Mouse (Mus musculus): ENCODE data around the gene Adra2c. TPM values are rescaled to one million over a fixed set of nuclear protein-coding genes. Genes with fewer than 3 reads are reported as not detected.

Adra2c gene
- total RNA-seq (2021), result under 1 TPM; 0.14 to 0.18 TPM
- long read RNA-seq, experiment 1, partial matches to known transcripts, result 0 of 1 reads
- long read RNA-seq, experiment 1, other reads (novel, unspliced or antisense), result 0 of 1 reads
- long read RNA-seq, experiment 2, partial matches to known transcripts, result 0 of 2 reads
- long read RNA-seq, experiment 2, other reads (novel, unspliced or antisense), result 0 of 2 reads

DNA sequence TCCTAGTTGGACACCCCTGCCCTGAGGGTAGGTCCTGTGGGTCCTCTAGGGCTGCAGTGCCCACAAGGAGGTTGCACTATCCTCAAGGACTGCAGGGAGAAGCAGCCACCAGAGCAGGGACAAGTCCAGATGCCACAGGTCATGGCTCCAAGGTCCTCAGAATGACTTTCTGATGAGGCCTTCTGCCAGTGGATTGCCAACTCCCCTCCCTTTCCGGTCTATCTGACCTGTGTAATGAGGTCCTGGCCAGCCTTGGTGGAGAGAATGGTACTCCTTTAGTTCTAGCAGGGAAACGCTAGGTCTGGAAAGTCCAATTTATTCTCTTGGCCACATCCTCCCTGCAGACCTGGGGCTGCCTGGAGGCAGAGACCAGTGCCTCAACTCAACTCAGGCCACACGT, at the start of gene Adra2c:
TSS of gene Adra2c (plus strand) at position 301 of the 400 bp plus-strand sequence.
- no peak for DNase-seq

DNA sequence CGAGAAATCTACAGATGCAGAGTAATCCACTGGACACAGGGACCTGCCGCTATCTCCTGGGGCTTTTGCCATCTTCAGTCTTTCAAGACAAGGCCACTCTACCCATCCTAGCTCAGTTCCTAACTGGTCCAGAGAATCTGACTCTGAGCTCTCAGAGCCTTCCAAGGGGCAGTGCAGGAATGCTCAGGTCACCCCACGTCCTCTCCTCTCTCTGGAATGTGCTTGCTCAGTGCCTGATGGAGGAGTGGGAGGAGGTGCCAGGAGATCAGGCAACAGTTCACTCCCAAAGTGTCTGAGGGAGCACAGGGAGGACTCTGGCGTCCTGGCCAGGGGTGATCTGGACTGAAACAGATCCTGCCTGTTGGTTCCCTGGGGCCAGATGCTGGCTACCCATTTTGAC, 45.0 kb upstream of the Adra2c start:
- DNase-seq, result no peak

DNA sequence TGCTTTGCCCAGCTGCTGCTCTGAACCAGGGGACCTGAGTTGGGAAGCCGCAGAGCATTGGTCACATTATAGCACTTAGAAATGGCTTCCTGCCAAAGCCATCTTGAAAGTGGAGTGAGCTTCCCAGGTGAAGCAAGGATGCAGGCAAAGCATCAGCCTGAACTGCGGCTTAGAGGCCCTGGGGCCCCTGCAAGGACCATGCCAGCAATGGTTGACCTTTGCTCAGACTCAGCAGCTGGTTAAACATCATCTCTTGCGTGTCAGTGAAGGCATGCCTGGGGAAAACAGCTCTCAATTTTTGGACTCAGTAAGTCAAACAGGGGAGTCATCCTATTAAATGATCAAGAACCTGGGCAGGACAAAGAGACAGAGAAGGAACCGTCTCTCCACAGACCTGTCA, 40.4 kb upstream of the Adra2c start:
- no peak for DNase-seq

DNA sequence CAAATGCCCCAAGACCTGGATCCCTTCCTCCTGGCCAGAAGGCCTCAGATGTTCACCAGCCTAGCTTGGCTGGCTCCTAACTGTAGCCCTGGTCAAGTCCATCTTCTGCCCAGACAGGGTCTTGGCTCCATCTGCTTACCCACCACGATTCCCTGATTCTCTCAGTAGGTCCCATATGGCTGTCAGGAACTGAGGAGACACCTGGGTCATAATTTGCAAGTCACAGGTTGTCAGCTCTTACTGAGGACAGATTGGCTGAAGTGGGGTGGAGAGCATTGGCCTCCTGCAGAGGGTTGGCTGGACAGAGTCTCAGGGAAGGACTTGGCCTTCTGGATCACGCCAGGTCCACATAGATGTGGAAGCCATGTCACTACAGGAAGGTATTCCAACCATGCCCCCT, 39.5 kb upstream of the Adra2c start:
- no peak for DNase-seq

DNA sequence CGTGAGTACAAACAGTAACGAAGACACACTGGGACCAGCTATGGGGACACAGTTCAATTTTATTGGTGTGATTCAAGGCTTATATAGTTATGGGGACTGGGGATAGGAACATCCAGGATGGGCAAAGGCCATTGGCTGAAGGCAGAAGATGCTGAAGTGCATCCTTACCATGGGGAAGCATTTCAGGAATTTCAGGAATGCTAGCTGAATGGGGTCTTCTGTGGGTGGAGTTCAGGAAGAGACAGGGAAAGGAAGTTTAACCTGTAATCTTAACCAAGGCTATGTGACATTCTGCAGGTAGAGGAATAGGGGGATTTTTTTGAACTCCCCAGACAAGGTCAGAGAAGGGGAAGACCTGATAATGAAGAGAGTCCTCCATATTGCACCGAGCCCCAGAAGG, 36.6 kb upstream of the Adra2c start:
- no peak for DNase-seq

DNA sequence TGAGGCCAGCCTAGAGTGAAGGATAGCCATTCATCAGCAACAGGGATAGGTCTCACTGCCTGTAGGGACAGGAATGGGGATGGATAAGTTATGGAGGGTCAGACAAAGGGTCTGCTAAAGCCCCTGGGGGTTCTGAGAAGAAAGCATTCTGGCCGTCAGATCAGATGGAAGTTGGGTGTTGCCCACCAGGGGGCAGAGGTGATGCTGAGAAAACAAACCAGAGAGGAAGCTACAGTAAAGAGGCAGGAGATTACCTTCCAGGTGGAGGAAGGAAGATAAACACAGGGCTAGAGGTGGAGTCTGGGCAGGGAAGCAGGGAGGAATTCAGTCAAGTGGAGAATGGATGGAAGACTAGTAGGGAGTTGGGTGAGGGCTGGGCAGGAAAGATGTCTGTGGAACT, 33.9 kb upstream of the Adra2c start:
- no peak for DNase-seq

DNA sequence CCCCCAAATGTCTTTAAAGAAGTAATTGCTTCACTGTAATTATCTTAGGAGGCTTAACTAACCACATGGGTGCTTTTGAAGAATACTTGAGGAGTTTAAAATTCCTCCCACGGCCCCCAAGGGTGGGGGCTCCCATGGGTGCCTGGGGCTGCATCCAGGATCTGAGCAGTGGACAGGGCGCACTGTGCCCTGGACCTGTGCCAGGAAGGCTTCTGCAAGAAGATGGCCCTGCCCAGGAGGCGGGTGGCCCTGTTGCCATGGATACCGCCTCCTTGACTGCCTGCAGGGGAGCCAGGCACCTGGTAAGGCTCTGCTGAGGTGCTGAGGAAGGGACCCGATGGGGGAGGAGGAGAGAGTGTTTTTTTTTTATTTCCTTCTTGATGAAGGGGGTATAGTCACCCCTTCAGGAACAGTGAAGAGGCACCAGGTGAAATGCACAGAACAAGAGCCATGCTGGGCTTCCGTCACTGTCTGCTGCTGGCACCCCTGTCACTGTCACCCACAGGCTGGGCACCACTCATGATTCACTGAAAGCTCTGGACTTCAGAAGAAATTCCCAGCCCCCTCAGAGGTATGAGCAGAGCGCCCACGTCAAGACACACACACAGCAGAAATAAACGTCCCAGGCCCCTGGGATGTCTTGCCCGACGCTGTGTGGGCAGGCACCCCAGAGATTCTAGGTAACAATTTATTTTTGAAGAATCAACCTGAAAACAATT, 32.4 kb upstream of the Adra2c start:
- no peak for DNase-seq

DNA sequence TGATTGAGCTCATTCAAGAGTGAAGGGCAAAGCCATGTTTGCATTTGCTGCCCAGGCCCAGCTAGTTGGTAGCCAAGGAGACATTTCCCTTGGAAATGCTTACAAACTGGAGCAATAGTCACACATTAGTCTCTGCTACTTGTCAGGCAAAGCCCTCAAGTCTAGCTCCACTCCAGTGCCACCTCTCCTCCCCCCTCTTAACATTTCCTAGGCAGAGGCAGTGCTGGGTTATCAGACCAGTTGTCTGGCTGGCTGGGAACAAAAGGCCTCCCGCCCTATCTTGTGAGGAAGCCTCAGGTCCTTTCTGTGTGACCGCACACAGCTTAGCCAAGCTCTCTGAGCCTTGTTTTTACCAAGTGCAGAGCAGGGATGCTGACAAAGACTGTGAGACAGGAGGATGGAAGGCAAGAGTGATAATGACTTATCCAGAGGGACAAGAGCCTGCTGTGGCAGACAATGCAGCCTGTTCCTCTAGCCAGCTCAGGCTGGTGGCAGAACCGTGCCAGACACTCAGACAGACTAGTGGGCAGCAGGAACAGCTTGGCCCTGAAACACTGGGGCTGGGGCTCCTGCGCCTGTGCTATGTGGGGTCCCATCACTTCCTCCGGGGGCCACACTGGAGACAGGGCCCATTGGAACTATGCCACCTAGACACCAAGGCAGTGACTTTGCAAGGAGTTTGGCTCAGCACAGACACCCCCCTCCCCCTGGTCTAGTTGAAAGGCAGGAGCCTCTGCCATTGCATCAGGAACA, 23.0 kb upstream of the Adra2c start:
- no peak for DNase-seq

DNA sequence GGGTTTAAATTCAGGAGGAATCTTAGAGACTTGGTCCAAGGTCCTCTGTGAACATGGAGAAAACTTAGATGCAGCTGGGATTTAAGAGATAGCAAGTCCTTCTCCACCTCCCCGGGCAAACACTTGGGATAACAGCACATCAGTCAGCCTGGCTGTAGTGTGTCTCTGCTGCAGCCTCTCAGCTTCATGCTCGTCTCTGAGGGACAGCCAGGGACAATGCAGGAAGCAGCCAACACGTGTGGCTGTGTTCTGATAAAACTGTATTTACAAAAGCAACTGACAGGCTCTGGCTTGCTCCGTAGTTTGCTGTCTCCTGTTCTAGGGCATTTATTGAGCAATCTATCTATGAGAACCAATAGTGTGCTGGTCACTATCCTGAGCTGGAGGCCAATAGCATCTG, 14.4 kb upstream of the Adra2c start:
- no peak for DNase-seq

DNA sequence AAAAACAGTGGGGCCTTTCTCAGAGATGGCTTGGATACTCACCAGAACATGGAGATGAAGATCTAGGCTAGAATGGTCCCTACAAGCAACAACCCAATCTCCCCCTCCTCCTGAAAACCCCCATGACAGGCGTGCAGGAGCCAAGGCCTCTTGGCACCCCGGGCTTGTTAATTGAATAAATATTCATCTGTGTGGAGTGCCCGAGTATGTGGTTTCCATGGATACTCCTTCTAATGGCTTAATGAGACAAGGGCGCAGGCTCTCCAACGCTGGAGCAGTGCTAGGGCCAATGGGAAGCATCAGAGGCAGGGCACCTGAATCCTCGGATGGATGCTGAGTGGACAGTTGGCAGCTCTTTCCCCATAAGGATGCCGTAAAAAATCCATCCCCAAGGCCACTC, 10.6 kb upstream of the Adra2c start:
- no peak for DNase-seq

DNA sequence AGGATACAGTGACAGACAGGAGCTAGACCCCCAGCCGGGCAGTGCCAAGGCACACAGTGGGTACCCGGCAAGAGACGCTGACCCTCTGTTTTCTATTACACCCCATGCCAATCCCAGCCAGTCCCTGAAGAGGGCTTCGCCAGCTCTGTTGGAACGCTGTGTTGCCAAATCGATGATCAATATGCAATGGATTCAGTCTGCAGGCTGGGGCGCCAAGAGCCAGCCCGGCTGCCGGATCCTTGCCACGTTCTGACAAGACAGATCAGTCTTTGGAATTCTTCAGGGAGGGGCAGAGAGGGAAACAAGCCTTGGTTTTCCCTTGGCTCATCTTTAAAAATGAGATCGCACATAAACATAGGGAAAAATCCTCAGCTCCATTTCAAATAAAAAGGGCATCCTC, 2.8 kb upstream of the Adra2c start:
- no peak for DNase-seq

DNA sequence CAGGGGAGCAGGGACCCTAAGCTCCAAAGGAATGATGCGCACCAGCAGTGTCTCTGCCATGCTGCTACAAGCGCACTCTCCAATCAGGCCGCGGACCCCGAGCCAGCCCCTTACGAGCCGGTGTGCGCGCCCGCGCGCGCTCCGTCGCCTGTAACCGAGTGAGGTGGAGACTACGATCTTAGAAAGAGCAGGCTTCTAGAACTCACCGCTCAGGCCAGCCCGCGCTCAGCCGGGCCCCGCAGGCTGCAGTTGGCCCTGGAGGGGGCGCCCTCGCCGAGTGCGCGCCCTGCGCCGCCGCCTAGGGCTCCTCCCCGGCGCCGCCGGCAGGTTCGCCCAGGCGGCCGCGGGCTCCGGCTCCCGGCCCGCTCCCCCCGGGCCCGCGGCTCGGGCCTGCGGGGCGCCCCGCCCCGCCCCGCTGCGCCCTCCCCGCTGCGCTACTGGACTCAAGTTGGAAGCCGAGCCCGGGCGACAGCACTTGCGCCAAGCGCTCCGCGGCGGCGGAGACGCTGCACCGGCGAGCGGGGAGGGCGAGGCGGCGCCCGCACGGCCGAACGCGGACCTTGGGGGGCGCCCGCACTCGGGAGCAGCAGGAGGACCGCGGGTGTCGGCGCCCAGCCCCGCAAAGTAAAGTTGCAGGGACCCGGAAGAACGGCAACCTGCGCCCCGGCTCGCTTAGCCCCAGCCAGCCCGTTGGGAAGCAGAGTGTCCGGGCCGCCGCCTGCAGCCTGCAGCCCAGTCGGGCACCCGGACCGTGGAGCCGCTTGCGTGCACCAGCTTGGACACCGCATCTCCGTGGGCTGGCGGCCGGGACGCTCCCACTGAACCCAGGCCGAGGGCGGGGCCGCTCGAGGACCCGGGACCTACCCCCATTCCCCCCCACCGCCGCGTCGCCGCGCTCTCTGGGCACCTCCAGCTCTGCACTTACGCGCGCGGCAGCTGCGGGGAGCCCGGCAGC, 899 bp downstream of the Adra2c start:
- DNase-seq, result peak; percentile 17

DNA sequence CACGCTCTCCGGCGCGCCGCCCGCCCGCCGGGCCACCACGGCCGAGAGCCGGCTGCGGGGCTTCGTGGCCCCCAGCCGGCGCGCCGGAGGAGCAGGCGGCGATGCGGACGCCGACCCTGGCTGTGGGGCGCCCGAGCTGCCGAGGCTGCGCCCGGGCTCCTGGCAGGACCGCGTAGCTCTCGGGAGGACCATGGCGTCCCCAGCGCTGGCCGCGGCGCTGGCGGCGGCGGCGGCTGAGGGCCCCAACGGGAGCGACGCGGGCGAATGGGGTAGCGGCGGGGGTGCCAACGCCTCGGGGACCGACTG, 1.5 kb downstream of the Adra2c start:
- no peak for DNase-seq

DNA sequence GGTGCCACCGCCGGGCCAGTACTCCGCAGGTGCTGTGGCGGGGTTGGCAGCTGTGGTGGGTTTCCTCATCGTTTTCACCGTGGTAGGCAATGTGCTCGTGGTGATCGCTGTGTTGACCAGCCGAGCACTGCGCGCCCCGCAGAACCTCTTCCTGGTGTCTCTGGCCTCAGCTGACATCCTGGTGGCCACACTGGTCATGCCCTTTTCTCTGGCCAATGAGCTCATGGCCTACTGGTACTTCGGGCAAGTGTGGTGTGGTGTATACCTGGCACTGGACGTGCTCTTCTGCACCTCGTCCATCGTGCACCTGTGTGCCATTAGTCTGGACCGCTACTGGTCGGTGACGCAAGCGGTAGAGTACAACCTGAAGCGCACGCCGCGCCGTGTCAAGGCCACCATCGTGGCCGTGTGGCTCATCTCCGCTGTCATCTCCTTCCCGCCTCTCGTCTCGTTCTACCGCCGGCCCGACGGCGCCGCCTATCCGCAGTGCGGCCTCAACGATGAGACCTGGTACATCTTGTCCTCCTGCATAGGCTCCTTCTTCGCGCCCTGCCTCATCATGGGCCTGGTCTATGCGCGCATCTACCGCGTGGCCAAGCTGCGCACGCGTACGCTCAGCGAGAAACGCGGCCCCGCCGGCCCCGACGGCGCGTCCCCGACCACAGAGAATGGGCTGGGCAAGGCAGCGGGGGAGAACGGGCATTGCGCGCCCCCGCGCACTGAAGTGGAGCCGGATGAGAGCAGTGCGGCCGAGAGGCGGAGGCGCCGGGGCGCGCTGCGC, 2.1 kb downstream of the Adra2c start:
- no peak for DNase-seq

DNA sequence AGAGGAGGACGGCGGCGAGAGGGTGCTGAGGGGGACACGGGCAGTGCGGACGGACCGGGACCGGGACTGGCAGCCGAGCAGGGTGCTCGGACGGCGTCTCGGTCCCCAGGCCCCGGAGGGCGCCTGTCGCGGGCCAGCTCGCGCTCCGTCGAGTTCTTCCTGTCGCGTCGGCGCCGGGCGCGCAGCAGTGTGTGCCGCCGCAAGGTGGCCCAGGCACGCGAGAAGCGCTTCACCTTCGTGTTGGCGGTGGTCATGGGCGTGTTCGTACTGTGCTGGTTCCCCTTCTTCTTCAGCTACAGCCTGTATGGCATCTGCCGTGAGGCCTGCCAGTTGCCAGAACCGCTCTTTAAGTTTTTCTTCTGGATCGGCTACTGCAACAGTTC, 2.7 kb downstream of the Adra2c start:
- DNase-seq, result no peak

DNA sequence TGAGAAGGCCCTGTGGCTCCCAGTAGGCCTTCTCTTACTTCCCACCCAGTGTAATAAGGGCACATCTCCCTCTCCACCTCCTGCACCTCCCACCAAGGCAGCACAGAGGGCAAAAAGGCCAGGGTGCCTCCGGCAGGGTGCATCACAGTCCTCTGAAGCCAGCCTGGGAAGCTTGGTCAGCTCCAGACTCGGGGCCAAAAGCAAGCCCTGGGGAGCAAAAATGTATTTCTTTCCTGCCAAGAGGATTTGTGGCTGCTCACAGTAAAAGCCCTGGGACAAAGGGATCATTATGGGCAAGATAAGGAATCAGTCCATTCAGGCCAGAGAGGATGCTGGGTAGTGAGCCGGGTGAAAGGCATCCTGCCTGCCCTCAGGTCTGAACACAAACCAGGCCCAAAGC, 7.2 kb downstream of the Adra2c start:
- no peak for DNase-seq

DNA sequence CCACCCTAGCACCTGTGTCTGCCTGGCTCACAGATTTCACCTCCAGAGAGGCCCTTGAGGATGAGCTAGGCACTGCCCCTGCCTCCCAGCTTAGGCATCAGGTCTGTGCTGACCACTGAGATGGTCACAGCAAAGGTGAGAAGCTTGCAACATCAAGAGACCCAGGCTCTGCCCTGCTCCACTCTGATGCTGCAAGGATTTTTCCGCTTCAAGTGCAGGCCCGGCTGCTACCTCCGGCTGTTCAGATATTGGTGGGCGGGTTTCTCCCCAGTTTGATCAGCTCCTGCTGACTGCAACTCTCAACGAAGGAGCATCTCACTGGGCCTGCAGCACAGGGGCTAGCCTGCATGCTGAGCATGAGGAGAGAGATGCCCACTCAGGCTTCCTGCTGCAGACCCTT, 8.1 kb downstream of the Adra2c start:
- no peak for DNase-seq

DNA sequence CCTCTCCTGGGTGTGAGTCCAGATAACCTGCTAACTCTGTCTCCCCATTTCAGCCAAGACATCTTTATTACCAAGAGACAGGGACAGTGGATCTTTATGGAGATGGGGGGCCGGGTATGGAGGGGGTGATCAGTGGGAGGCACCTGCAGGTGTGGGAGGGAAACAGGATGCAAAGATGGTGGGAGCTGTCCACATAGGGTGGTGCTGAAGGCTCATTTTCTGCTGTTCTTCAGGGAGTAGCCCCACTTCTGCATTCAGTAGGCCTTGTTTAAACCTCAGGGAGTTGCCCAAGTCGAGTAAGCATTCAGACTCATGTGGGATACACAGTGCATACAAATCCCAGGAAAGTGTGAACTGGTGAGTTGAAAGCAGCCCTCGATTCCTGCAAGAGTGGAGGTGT, 21.5 kb downstream of the Adra2c start:
- peak; percentile 29 for DNase-seq

DNA sequence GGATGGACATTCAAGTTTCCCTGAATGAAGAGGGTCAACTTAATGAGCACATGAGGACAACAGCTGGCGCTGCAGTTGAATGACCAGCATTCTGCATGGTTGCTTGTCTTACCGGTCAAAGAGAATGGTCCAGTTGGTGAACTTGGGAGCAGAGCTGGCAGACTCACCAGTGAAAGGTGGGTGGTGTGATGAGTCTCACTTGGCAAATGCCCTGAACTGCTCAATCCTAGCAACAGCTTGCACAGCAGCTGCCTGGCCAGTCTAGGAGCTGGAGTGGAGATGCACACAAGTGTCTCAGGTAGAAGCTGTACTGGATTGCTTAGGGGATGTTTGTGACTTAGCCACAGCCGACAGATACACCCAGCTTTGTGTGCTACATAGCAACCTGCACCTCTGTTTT, 26.1 kb downstream of the Adra2c start:
- DNase-seq, result no peak

DNA sequence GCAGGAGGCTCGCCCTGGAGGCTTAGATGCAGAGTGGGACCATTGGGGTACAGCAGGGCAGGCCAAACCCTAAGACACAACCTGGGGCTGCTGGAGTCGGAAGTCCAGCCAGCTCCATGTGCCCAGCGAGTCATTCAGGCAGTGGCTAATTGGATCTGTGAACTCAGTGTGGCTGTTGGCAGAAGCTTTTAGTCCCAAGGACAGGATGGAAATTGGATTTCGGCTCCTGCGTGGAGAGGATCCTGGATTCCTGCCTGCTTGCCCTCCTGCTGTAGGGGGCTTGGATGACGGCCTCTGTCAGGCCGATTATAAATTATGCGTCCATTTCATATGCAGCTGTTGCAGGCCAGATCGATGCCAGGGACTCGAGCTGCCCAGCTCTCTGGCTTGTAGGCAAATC, 27.2 kb downstream of the Adra2c start:
- DNase-seq, result no peak

DNA sequence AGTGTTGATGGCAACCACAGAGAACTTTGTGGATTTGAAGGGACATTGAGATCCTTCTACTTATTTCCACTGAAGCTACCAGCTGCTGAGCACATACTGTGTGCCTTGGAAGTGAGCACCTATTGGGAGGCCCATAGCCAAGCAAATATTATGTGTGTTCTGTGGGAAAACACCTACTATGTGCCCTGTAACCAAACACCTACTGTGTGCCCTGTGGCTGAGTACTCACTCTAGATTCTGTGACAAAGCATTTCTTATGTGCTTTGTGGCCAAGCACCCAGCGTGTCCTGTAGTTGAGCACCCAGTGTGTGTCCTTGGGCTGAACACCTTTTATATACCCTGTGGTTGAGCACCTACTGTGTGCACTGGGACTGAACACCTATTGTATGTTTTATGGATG, 28.6 kb downstream of the Adra2c start:
- no peak for DNase-seq

DNA sequence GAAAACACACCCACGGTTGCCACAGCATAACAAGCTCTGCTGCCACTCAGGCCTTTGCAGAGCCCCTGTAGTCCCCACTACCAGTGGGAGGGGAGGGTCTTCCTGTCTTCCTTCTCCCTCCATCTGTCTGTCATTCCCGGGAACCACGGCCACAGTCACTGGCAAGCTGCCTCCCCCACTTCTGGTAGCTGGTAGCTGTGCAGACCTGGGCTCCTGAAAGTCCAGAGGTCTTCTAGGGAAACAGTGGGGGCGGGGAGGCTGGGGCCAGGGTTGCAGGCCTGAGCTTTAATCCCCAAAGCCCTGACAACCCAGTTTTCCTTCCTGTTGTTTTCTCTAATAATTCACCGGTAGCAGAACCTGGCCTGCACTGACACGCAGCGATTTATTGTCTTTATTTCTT, 31.7 kb downstream of the Adra2c start:
- no peak for DNase-seq
